Mouse (Mus musculus): ENCODE measurements around the gene Mapk8. TPM values are rescaled to one million over a fixed set of nuclear protein-coding genes. Genes with fewer than 3 reads are reported as not detected.

Gene Mapk8
- total RNA-seq, 2 experiments from 2014 or later, result 142 to 150 TPM

- DNase-seq (ENCODE audit: low spot score in 2 of 2), result no peak
- intact Hi-C loops (cut with DNase I), result no loop called here
Measured at GRCm38 (mm10) chr14:33415746-33416145, 31.2 kb downstream of the Mapk8 start.

DNA sequence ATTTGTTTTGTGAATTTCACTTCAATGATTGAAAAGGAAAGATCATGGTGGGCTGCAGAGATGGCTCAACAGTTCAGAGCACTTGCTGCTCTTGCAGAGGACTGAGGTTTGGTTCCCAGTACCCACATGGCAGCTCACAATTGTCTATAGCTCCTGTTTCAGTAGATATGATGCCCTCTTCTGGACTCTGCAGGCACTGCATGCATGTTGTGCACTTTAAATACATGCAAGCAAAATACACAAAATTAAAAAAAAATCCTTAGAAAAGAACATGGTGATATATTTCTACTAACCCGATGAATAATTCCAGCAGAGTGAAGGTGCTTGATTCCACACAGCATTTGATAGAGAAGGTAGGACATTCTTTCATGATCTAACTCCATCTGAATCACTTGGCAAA lies 44.6 kb downstream of the Mapk8 start:
- intact Hi-C loops (cut with DNase I), result no loop called here
- DNase-seq (ENCODE audit: low spot score in 2 of 2), result peak in 1 of 2 experiments; percentile 17

- intact Hi-C loops (cut with DNase I), result no loop called here
- no peak for DNase-seq (ENCODE audit: low spot score in 2 of 2)
Measured at GRCm38 (mm10) chr14:33400019-33400418, 46.9 kb downstream of the Mapk8 start.

DNA sequence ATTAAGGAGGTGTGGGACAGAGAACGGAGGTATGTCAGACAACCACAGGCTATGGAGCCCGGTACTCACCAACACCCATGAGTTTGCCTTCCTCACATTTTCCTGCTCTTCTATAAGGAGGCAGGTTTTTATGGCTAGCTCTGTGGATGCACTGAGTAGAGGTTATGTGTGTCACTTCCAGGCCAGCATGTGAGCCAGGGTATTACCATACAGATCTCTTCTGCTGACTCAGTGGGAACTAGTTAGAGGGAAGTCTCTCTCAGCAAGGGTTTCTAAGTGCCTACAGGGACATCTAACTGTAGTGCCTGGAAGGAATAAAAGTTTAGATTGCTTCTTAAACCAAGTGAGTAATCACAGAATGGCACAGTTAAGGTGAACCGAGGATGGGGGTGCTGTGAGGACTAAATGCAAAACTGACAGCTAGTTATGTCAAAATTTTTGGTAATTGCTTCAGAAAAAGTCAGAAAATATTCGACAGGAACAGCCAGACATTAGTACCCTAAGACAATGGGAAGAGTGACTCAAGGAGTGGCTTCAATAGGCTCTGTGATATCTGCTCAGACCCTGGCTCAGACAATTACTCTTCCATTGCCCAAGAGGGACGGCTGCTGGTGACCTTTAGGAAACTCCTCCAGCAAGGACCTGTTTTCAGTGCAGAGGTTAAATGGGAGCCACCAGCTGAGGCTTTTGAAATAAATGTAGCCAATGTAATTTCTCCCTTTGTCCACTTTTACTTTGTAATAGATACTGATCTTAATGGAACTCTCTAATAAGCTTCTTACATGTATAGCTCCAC lies 48.7 kb downstream of the Mapk8 start:
- intact Hi-C loops (cut with DNase I), result no loop called here
- DNase-seq (ENCODE audit: low spot score in 2 of 2), result no peak

GRCm38 (mm10) chr14:33380830-33381457 lies 66.0 kb downstream of the Mapk8 start:
- intact Hi-C loops (cut with DNase I), result no loop called here

GRCm38 (mm10) chr14:33378723-33379122 lies 68.2 kb downstream of the Mapk8 start:
- no peak for DNase-seq (ENCODE audit: low spot score in 2 of 2)
- intact Hi-C loops (cut with DNase I), result no loop called here

More at GRCm38 (mm10) chr14:33380830-33381457, 66.0 kb downstream of the Mapk8 start:
- DNase-seq (ENCODE audit: low spot score in 2 of 2), result no peak

- DNase-seq (ENCODE audit: low spot score in 2 of 2), result no peak
- intact Hi-C loops (cut with DNase I), result no loop called here
Measured at GRCm38 (mm10) chr14:33377211-33377610, 69.7 kb downstream of the Mapk8 start.

- no peak for DNase-seq (ENCODE audit: low spot score in 2 of 2)
- intact Hi-C loops (cut with DNase I), result no loop called here
Measured at GRCm38 (mm10) chr14:33374089-33374488, 72.9 kb downstream of the Mapk8 start.

GRCm38 (mm10) chr14:33373271-33373670 lies 73.7 kb downstream of the Mapk8 start:
- intact Hi-C loops (cut with DNase I), result no loop called here
- DNase-seq (ENCODE audit: low spot score in 2 of 2), result no peak

- intact Hi-C loops (cut with DNase I), result loop anchor here (2.0 kb wide), 2 partner anchors 58 to 156 kb away; partner anchors contain the start of gene Arhgap22
- peak; percentile 83 for DNase-seq (ENCODE audit: low spot score in 2 of 2)
Measured at GRCm38 (mm10) chr14:33371248-33371647, 75.7 kb downstream of the Mapk8 start.

DNA sequence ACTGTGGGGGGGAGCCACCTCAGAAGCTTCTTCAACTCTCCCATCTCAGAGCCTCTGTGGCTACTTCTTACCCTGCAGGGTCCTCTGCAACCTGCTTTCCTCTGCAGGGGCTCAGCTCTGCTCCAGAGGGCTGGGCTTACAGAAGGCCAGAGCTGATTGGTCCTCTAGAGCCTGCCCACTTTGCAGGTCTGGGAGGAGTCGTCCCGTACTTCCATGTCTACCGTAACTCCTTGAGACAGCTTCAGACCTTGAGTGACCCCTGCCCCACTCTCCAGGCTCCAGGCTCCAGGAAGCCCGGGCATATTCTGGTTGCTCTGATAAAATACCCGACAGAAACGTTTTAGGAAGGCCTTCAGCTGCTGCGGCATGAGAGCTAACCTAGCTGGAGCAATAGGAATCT lies 76.9 kb downstream of the Mapk8 start:
- DNase-seq (ENCODE audit: low spot score in 2 of 2), result no peak
- intact Hi-C loops (cut with DNase I), result loop anchor here (2.0 kb wide), 2 partner anchors 57 to 155 kb away; partner anchors contain the start of gene Arhgap22

GRCm38 (mm10) chr14:33369375-33369774 lies 77.6 kb downstream of the Mapk8 start:
- no peak for DNase-seq (ENCODE audit: low spot score in 2 of 2)
- intact Hi-C loops (cut with DNase I), result no loop called here

- intact Hi-C loops (cut with DNase I), result no loop called here
- DNase-seq (ENCODE audit: low spot score in 2 of 2), result no peak
Measured at GRCm38 (mm10) chr14:33366891-33367777, 79.8 kb downstream of the Mapk8 start.

GRCm38 (mm10) chr14:33364061-33364460 lies 82.9 kb downstream of the Mapk8 start:
- no peak for DNase-seq (ENCODE audit: low spot score in 2 of 2)
- intact Hi-C loops (cut with DNase I), result no loop called here

DNA sequence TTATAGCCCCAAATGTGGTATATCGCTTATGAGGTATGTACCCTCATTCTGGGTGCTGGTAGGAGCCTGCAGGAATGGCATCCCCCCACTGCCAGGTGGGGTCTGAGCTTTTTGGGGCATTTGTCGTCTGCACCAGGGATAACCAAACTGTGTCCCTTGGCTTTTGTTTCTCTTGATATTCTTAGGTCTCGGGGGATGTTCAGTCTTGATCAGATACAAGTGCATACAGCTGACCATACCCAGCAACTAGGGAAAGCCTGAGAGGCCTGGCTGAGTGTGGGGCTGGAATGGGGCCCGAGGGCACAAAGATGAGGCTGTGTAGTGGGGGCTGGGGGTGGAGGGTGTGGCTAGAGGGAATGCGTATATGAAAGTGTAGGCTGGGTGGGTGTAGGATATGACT lies 83.3 kb downstream of the Mapk8 start:
- intact Hi-C loops (cut with DNase I), result no loop called here
- no peak for DNase-seq (ENCODE audit: low spot score in 2 of 2)

GRCm38 (mm10) chr14:33362807-33363206 lies 84.2 kb downstream of the Mapk8 start:
- DNase-seq (ENCODE audit: low spot score in 2 of 2), result no peak

DNA sequence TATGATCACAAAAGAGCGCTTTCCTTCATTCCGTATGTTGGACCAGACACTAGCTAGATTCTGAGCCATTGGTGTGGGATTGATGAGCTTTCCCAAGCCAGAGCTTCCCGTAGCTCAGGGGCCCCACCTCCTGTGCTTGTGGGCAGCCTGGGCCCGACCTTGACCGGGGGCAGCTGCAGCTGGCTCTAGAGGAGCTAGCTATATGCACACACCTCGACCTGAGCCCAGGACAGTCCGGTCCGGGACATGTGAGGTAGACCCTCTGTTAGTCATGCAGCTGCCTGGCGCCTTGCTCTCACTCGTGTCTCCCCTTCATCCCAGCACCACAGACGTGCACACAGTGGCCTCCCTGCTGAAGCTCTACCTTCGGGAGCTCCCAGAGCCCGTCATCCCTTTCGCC lies 84.8 kb downstream of the Mapk8 start:
- no peak for DNase-seq (ENCODE audit: low spot score in 2 of 2)
- intact Hi-C loops (cut with DNase I), result no loop called here

More at GRCm38 (mm10) chr14:33362807-33363206, 84.2 kb downstream of the Mapk8 start:
- intact Hi-C loops (cut with DNase I), result no loop called here

GRCm38 (mm10) chr14:33361546-33361945 lies 85.4 kb downstream of the Mapk8 start:
- DNase-seq (ENCODE audit: low spot score in 2 of 2), result no peak
- intact Hi-C loops (cut with DNase I), result no loop called here

DNA sequence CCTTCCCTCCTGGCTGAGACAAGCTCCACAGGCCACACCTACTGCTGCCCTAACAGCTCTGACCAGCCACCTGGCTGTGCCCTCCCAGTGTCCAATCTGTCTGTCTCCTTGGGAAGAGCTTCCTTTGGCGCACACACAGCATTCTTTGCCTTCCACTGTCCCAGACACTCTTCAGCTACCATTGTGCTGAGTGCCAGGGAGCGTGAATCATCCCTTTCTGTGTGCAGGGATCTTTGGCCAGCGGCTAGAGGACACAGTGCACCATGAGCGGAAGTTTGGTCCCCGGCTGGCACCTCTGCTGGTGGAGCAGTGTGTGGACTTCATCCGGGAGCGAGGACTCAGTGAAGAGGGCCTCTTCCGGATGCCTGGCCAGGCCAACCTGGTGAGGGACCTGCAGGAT lies 88.1 kb downstream of the Mapk8 start:
- intact Hi-C loops (cut with DNase I), result no loop called here

More for the DNA sequence above, 88.1 kb downstream of the Mapk8 start:
- DNase-seq (ENCODE audit: low spot score in 2 of 2), result no peak
